Mouse (Mus musculus) gastrocnemius, adult 2 months (tissue): ENCODE results near the gene Snapc4. TPM values are rescaled to one million over a fixed set of nuclear protein-coding genes. Genes with fewer than 3 reads are reported as not detected.
"Not testable (repeated sequence)": the region's sequence is repeated elsewhere in the genome, so short reads cannot be mapped to it uniquely, and the experiment has no call there.

ENCODE experiments used
- DNase-seq: peaks from one replicate; pipeline ENCODE4 v3.0.0; 2022
- H3K27ac ChIP-seq: fragments of 200-600 bp; 2 replicates; pipeline ENCODE4 v1.8.1; 2022; ENCODE audit warnings: mild to moderate bottlenecking
- H3K4me3 ChIP-seq: fragments of 200-600 bp; 2 replicates; pipeline ENCODE4 v1.8.1; 2022; ENCODE audit warnings: mild to moderate bottlenecking, moderate library complexity
- CTCF ChIP-seq: fragments of 200-600 bp; IDR thresholded peaks from 2 replicates; pipeline ENCODE4 v1.8.1; 2022; ENCODE audit warnings: antibody characterized with exemption, mild to moderate bottlenecking, moderate library complexity
- intact Hi-C: fragments of 180-260 bp; cut with DNase I; formaldehyde crosslinking; loops from one replicate; pipeline ENCODE4 v1.15.1; 2025
- total RNA-seq, 2 experiments: library from RNA; stranded (reverse); gene quantifications; 2 replicates each; pipeline ENCODE4 v1.2.3; 2021

The Snapc4 gene
- total RNA-seq, 2 experiments from 2014 or later: 7.5 to 8.6 TPM

DNA sequence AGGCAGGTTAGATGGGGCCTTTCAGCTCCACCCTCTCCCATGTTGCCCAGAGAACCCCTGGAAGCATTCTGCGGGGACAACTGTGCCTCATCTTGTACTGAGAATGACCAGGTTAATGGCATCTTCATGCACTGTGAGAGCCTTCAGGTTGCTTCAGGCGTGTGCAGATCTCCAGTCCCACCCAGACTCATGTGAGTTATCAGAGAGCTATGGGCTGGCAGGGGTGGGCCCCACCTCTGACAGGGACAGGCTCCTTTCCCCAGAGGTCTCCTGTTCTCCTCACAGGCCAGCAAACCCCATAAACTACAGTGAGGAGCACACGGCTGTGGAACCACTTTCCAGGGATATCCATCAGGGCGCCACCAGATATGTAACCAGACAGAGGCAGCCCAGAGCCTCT is 20.6 kb upstream of the Snapc4 start:
- no peak for TF ChIP-seq CTCF
- no peak for DNase-seq
- Histone ChIP-seq H3K4me3 (no peak overlapping the region), H3K27ac (peak overlapping the region; percentile 60; the same call in 1 of the 2 replicates)
- intact Hi-C loops: no loop called here

- intact Hi-C loops: no loop called here
- Histone ChIP-seq H3K4me3 (no peak overlapping the region), H3K27ac (peak overlapping the region; percentile 60)
- no peak for DNase-seq
- TF ChIP-seq CTCF: no peak
These were observed 19.8 kb upstream of the Snapc4 start for GRCm38 (mm10) chr2:26400296-26400695.

DNA sequence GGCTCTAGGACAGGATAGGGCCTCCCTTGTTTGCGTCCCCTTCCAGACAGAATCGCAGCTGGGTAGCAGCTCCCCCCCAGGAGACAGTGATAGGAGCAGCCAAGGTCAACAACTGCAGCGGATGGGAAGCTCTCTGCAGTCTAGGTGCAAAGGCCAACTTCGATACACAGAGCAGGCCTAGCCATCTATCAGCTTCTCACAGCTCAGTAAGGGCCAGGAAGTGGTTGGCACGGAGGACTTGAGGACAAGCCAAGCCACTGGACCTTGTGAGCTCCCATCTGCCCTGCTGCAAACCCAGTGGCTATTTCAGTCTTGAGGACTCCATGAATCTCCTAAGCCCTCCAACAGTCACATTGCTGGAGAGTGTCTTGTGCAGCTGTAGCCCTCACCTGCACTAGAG is 19.2 kb upstream of the Snapc4 start:
- H3K27ac ChIP-seq: peak overlapping the region; percentile 60
- H3K4me3 ChIP-seq: no peak overlapping the region
- TF ChIP-seq CTCF: no peak
- intact Hi-C loops: loop anchor here (10.0 kb wide), 1 partner anchor 375 kb away; the partner anchor contains the start of gene Ubac1
- peak; percentile 63 for DNase-seq

DNA sequence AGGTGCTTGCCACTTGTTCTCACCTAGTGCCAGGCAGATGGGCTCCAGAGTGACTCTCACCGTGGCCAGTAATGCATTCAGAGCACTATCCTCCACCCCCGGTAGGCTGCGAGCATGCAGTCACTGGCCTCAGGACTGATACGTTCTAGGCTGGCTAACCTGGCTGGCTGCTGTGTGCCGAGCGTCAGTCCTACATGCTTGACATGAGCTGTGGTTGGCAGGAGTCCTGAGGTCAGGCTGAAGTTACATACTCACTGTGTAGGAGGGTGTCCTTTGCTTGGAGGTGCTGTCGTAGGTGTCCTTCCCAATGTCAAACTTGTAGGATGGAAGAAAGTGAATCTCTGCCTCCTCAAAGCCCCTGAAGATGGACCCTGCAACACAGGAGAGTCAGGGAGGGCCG is 18.5 kb upstream of the Snapc4 start:
- DNase-seq: no peak
- TF ChIP-seq CTCF: no peak
- peak overlapping the region; percentile 60 for H3K27ac ChIP-seq
- H3K4me3 ChIP-seq: no peak overlapping the region
- intact Hi-C loops: loop anchor here (10.0 kb wide), 1 partner anchor 374 kb away; the partner anchor contains the start of gene Ubac1

DNA sequence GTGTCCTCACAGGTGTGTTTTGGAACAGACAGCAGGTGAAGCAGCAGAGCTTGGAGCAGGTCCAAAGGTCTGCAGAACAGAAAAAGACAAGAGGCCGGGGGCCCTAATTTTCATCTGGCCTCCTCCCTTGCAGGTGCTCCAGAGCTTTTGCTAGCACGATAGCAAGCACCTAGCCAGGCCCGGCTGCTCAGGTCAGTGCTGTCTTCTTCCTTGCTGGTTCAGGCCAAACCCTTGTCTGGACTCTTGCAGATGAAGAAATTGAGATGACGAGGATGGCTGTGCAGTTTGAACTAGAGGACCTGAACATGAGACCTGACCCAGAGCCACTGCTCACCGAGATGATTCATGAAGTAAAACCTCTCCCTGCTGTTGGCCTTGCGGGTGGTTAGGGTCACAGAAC is 11.2 kb upstream of the Snapc4 start:
- no peak for TF ChIP-seq CTCF
- intact Hi-C loops: loop anchor here (10.0 kb wide), 1 partner anchor 367 kb away; the partner anchor contains the start of gene Ubac1
- H3K27ac ChIP-seq: no peak overlapping the region
- DNase-seq: no peak
- no peak overlapping the region for H3K4me3 ChIP-seq

GRCm38 (mm10) chr2:26390954-26391353 is 10.5 kb upstream of the Snapc4 start:
- no peak for DNase-seq
- H3K27ac ChIP-seq: no peak overlapping the region
- no peak for TF ChIP-seq CTCF
- no peak overlapping the region for H3K4me3 ChIP-seq
- intact Hi-C loops: loop anchor here (10.0 kb wide), 1 partner anchor 366 kb away; the partner anchor contains the start of gene Ubac1

GRCm38 (mm10) chr2:26389154-26389690 is 8.8 kb upstream of the Snapc4 start, which contains the start of the genes Entr1 and Pmpca:
Gene Entr1 (minus strand): TSS chr2:26389316.
Gene Pmpca (plus strand): TSS chr2:26389339.
- peak within 1 kb of the TSS; percentile 98 for H3K4me3 ChIP-seq
- peak within 1 kb of the TSS; percentile 90 for H3K27ac ChIP-seq
- DNase-seq: peak; percentile 92
- TF ChIP-seq CTCF: no peak
- intact Hi-C loops: loop anchor here (2.0 kb wide), 1 partner anchor 36 kb away; the partner anchor contains the start of gene Dnlz

DNA sequence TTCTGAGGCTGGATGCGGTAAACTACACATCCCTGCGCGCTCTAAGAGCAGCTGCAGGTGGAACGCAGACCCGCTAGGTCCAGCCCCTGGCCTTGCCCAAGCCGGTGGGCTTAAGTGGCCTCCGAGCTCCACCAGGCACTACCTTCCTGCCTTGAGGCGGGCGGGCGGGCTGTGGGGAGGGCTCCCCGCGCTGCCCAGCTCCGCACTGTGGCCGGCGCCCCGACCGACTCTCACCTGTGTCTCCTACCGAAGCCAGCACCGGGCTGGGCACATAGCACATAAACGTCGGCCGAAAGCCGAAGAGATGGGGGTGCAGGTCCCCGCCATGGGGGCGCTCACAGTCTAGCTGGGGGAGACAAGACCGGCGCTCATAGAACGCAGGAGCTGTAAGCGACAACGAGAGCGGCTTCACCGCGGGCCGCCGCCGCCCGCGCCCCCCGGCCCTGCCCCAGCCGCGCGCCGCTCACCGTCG is 8.3 kb upstream of the Snapc4 start:
- intact Hi-C loops: loop anchor here (2.0 kb wide), 1 partner anchor 36 kb away; the partner anchor contains the start of gene Dnlz
- Histone ChIP-seq H3K27ac (peak overlapping the region; percentile 90), H3K4me3 (peak overlapping the region; percentile 98)
- DNase-seq: peak; percentile 52
- no peak for TF ChIP-seq CTCF

GRCm38 (mm10) chr2:26387713-26388112 is 7.3 kb upstream of the Snapc4 start:
- TF ChIP-seq CTCF: no peak
- intact Hi-C loops: loop anchor here (2.0 kb wide), 1 partner anchor 35 kb away; the partner anchor contains the start of gene Dnlz

GRCm38 (mm10) chr2:26380871-26381270 is 418 bp upstream of the Snapc4 start:
- intact Hi-C loops, DNase-seq: not testable (repeated sequence)
- Histone ChIP-seq H3K4me3 (peak overlapping the region; percentile 90), H3K27ac (peak overlapping the region; percentile 88)

More at GRCm38 (mm10) chr2:26387713-26388112, 7.3 kb upstream of the Snapc4 start:
- no peak for DNase-seq
- H3K4me3 ChIP-seq: peak overlapping the region; percentile 98
- H3K27ac ChIP-seq: no peak overlapping the region

DNA sequence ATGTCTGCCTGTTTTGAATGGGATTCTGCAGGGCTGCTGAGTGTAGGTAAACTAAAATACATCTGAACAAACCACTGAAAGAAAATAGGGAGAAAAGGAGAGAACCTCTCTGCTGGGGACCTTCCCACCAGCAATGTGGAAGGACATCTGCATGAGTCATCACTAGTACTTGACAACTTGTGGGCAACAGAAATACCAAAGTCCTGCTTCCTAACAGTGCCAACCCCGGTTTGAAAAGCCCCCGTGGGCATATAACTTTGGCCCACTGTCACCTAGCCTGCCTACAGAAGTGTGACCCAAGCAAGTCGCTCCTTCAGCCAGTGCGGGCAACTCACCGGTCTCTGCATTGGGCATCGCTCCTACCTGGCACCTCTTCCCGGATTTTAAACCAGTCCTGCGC is 8.1 kb downstream of the Snapc4 start:
- TF ChIP-seq CTCF: no peak
- H3K27ac ChIP-seq: no peak overlapping the region
- DNase-seq: no peak
- intact Hi-C loops: no loop called here
- H3K4me3 ChIP-seq: no peak overlapping the region

GRCm38 (mm10) chr2:26368572-26368971 is 11.9 kb downstream of the Snapc4 start:
- Histone ChIP-seq H3K4me3 (no peak overlapping the region), H3K27ac (no peak overlapping the region)
- intact Hi-C loops: no loop called here
- no peak for DNase-seq
- TF ChIP-seq CTCF: no peak

DNA sequence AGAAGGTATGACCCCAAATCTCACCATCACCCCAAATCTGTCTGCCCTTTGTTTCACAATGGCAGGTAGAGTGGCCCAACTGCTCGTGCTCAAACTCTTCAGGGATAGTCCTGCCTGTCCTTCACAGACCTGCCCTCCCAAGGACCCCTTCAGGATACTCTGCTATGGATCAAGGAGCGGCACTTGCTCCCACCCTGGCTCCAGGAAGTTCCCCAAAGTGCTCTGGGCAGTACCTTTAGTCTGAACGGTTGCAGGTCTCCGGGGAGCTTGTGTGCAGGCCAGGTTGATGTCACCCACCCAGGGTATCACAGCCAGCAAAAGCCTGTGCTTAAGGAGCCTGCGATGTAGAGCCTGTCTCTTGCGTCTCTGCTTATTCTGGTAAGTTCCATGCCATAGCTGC is 12.5 kb downstream of the Snapc4 start:
- intact Hi-C loops: no loop called here
- no peak overlapping the region for H3K4me3 ChIP-seq
- H3K27ac ChIP-seq: no peak overlapping the region
- no peak for TF ChIP-seq CTCF
- DNase-seq: no peak
